Mouse (Mus musculus) CD8-positive naive resting alpha-beta T cell, adult 2 months (primary cell): ENCODE measurements around the gene Kdsr.

Source experiments
- DNase-seq, 2 experiments: peaks; one replicate each; pipeline ENCODE4 v3.0.0; 2022; ENCODE audit warnings: low read depth in 2 of 2, low spot score in 2 of 2

Kdsr gene

DNA sequence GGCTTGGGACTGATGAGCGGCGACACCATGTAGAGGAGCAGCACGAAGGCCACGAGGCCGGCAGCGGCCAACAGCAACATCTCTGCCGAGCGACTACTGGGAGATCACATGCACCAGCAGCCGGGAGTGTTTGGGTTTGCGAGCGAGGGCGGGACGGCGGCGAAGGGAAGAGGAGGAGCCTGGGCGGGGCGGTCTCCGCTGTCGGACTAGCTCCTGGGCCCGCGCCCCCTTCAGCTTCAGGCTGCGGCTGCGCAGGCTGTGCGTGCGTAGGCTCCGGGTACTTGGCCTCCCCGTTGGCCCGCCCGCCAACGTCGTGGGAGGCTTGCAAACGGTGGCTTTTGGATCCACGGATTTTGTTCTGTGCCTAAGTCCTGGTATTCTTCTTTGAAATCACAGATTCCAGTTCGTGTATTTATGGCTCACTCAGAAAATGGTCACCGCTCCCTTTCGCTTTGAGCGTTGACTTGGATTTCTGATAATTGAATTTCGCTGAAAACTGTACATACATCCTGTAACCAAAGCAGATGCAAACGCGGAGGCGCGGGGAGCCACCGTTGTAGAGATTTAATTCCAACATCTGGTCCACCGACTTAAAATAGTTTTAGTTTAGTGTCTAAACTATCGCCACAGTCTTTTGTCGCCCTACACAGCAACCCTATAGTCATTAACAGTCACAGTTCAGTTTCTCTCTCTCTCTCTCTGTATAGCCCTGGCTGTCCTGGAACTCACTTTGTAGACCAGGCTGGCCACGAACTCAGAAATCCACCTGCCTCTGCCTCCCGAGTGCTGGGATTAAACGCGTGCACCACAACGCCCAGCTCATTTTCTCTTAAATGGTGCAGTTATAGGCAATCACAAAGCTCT is at the start of gene Kdsr:
Kdsr (minus strand) TSS at position 156 of the 864 bp plus-strand sequence.
- peak; percentile 97 for DNase-seq

DNA sequence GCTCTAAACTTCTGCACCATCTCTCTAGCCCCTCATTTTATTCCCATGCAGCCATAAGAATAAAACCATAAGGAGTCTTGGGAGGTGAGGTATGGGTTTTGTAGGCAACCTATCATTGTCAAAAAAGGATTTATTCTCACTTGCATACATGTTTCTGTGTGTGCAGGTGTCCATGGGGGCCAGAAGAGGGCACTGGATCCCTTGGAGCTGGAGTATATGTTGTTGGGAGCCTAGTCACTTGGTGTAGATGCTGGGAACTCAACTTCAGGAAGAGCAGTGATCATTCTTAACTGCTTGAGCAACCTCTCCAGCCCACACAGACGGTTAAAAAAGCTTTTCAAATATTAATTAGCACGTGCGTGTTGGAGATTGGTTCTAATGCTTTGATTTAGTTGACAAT is 40.4 kb upstream of the Kdsr start:
- no peak for DNase-seq

DNA sequence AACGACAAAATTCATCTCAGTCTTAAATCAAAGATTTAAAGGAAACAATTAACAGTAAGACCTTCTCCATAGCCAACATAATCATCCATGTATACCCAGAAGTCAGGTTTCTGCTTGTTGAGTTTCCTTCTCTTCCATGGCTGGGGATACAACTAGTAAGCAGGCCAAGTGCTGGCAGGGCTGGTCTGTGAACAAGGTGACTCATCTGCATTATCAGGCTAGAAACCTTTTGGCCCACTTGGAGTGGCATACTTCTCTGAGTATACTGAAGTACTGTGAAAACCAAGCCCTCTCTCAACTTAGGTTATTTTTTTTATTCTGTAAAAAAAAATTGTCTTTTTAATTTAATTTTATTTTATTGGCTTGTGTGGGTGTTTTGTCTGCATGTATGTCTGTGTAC is 39.9 kb upstream of the Kdsr start:
- DNase-seq = no peak

DNA sequence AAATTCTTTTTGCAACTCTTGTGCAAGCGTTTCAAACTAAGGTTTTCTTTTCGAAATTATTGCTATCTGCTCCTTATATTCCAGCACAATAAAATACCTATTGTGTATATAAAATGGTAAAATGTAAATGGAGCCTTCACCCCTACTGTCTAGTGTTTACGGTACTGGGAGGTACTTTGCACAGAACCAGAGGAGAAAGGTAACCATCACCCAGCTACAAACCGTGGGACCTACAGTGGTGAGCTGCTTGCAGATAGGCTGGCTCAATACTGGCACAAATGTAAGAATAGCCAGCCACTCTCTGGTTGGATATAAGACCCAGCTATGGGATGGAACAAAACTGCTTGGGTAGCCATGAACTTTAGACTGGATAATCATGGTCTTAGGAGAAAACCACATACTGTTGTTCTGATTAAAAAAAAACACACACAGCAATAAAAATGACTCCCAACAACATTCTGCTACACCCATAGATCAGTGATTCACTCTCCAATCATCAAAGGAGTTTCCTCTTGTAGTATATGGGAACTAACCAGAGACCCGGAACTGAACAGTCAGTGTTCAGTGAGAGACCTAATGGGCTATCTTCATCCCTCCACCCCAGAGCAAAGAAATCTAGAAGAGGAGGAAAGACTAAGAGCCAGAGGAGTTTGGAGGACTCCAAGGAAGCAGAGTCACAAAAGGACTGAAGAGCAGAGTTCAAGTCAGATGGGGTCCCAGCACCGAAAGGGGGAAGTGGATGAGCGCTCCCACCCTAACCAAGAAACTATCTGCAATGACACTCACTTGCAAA is 37.7 kb upstream of the Kdsr start:
- no peak for DNase-seq

DNA sequence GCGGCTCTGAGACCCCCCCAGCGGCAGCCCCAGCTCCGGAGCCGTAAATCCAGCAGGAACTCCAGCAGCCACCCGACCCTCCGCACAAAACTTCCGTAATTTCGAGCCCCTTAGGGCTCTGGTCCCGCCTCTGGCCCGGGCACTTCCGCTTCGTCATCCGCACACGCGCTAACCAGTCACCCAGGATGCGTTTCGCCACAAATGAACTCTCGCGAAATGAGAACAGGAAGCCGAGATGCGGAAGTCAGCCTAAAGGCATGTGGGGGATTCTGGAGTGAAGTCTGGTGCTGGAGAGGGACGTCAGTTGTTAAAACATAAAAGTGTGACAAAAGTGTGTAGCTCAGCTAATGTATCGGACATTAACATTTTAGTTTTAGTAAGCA is 37.0 kb upstream of the Kdsr start, which contains the start of gene Vps4b:
Vps4b (minus strand) TSS at position 187 of the 383 bp plus-strand sequence.
- DNase-seq = peak; percentile 88 to 92

DNA sequence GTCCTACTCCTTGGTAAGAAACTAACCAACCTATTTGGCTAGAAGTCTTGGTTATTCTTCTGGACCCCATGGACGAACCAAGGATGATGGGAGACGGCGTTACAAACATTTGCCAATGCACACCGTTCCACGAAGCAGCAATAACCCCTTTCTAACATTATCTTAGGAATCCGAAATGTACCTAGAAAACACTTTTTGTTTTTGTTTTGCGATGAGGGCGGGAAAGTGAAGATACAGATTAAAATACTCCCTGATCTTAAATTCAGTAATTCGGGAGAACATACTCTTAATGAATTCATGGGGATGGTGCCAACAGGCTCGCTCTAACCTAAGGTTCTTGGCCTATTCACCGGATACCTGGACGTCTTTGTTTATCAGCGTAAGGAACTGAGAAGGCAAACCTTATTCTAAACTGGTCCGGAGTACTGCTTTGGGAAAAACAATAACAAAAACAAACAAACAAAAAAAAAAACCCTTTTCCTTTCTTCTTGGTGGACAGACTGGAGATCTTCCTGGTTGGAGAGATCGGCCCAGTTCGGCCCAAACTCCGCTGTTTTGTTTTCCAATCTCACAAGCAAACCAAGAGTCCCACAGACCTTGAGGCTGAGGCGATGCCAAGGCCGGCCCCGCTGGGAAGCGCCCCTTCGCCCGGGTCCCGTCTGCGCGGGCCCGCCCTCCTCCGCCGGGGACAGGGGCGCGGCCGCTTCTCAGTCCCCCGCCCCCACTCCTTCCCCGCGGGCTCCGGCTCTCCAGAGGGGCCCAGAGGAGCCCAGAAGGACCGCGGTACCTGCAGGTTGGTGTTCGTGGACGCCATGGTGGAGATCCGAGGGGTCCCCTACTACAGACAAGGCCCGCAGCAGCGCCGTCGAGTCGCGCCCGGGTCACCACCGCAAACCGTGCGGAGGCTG is 36.4 kb upstream of the Kdsr start:
- DNase-seq = no peak

DNA sequence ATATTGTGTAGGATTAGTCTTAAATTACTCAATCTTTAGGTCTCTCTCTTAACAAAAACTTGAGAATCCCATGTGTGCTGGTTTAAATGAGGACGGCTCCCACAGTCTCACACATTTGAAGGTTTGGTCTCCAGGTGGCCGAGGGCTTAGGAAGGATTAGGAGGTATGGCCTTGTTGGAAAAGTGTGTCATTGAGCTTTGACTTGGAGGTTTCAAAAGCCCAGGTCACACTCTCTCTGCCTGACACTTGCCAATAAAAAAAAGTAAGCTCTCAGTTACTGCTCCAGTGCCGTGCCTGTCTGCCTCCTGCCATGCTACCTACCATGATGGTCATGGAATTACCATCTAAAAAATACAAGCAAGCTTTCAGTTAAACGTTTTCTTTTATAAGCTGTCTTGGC is 15.4 kb upstream of the Kdsr start:
- DNase-seq = no peak

- DNase-seq = no peak
Observed at GRCm38 (mm10) chr1:106774092-106774491, 14.6 kb upstream of the Kdsr start.

GRCm38 (mm10) chr1:106768773-106769172 is 9.2 kb upstream of the Kdsr start:
- no peak for DNase-seq

DNA sequence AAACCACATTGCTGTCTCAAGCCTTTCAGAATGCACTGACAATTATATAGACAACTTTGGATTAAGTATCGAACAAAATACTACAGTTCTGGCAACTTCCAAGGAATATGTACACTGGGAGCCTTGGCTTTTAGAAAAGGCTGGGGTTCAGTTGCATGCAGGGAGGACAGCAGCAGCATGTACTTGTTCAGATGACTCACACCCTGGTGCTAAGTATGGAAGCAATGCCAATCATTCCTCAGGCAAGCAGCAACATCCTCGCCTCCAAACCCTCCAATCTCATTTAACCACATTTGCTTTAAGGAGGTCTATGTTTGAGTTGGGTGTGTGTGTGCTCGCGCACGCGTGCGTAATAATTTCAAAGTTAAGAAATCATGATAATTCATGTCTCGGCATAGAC is 6.2 kb upstream of the Kdsr start:
- DNase-seq = no peak

- DNase-seq = no peak
Observed at GRCm38 (mm10) chr1:106764846-106765245, 5.3 kb upstream of the Kdsr start.

- DNase-seq = no peak
Observed at GRCm38 (mm10) chr1:106764281-106764680, 4.8 kb upstream of the Kdsr start.

GRCm38 (mm10) chr1:106760750-106761149 is 1.2 kb upstream of the Kdsr start:
- DNase-seq = no peak

DNA sequence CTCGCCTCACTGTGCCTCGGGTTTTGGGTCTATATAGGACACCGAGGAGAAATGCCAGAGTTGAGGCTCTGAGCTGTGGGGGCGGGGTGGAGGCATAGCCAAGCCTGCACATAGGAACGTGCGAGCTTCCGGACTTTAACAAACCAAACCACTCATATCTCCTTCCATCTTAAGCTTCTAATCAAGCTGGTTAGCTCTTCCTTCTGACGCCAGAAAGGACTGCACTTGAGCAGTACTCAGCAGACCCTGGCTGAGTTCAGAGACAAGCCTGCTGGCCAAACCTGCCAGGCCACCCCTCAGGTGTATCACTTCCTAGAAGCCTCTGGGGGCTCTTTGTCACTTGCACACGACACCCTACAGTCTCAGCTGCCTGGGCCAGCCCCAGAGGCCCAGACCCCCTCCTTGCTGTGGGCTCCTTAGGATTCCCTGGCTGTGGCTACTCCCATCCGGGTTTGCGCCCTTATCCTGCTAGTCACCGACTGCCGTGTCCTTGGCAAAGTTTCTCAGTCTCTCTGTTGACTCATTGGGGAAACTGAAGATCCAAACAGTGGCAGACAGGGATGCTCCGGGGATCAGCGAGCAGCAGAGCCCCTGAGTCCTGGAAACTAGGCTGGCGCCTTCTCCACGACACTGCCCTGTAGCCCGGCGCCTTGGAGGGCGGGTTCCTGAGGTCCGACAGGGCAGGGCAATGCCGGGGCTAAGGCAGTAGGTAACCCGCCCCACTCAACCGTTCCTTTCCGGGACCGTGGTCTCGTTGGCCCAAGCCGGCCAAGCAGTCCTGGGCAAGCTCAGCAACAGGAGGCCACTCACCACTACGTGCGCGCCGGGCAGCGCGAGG is 574 bp downstream of the Kdsr start:
- peak; percentile 32 to 46 for DNase-seq

DNA sequence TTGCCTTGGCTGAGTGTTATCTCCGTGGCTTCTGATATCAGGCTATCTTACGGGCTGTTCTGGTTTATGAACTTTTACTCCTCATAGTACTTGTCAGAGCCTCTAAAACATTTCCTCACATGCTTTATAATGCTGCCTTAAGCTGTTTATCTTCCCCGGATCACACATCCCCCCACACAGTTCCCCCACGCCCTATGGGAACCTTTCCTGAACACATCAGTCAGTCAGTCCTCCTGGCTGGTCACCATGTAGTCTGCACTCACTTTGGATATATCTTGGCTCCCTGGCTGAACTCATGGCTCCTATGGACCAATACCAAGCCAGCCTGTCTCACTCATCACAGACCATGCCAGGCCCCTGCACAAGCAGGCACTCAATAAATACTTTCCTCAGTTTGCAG is 2.9 kb downstream of the Kdsr start:
- DNase-seq = no peak

- no peak for DNase-seq
Observed at GRCm38 (mm10) chr1:106752013-106752412, 7.5 kb downstream of the Kdsr start.

- DNase-seq = no peak
Observed at GRCm38 (mm10) chr1:106750656-106751055, 8.9 kb downstream of the Kdsr start.

- DNase-seq = no peak
Observed at GRCm38 (mm10) chr1:106748555-106749315, 10.8 kb downstream of the Kdsr start.

GRCm38 (mm10) chr1:106742980-106743379 is 16.5 kb downstream of the Kdsr start:
- DNase-seq = no peak

- no peak for DNase-seq
Observed at GRCm38 (mm10) chr1:106740735-106741134, 18.8 kb downstream of the Kdsr start.
